Mouse (Mus musculus): ENCODE measurements around the gene Lnpep. TPM values are rescaled to one million over a fixed set of nuclear protein-coding genes. Genes with fewer than 3 reads are reported as not detected.
"Not testable (repeated sequence)": the region's sequence is repeated elsewhere in the genome, so short reads cannot be mapped to it uniquely, and the experiment has no call there.

Lnpep gene
- polyA plus RNA-seq, 1 experiment from 2014 or later, result 9.2 TPM

DNA sequence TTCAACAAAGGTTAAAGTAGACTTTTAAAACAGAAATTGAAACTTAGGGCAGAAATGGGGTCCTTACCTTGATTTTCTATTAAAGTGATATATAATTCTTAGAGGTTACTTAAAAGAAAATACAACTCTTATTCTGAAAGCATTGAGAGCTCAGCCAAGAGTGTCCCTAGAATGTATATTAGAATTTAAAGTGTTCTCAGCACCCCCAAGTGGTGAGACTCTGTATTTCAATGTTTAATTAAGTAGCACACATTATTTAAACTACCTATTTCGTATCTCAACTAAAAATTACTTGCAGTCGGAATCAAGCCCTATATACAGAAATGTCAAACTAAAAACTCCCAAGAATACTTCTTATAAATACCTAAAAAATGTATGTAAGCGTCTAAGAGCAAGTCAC is 57.8 kb downstream of the Lnpep start:
- no peak for ATAC-seq (ENCODE audit: insufficient read depth, low FRiP score, low read depth)

GRCm38 (mm10) chr17:17548958-17549357 is 75.9 kb downstream of the Lnpep start:
- no peak overlapping the region for H3K9ac ChIP-seq
- H3K9me3 ChIP-seq, result no peaks in the 10 kb centered on the region
- no peak overlapping the region for H3K4me2 ChIP-seq
- 0 out of 2 replicates have a peak, but pooled peaks cover 3% of the 10 kb centered on the region for H3K36me3 ChIP-seq
- WGBS, result 87% methylated on average over 3 of the region's 3 CpGs
- no peaks in the 10 kb centered on the region for H3K4me1 ChIP-seq
- H3K4me3 ChIP-seq (replicated peaks), result no peak overlapping the region
- no peak for ATAC-seq (ENCODE audit: insufficient read depth, low FRiP score, low read depth)
- no peaks in the 10 kb centered on the region for H3K27me3 ChIP-seq (replicated peaks)
- H3K27ac ChIP-seq, result no peak overlapping the region

More for the DNA sequence above, 57.8 kb downstream of the Lnpep start:
- no peak overlapping the region for H3K27ac ChIP-seq
- H3K27me3 ChIP-seq (replicated peaks), result no peaks in the 10 kb centered on the region
- WGBS, result 57% methylated on average over 3 of the region's 3 CpGs
- no peaks in the 10 kb centered on the region for H3K4me1 ChIP-seq
- no peak overlapping the region for H3K4me3 ChIP-seq (replicated peaks)
- H3K4me2 ChIP-seq, result no peak overlapping the region
- no peaks in the 10 kb centered on the region for H3K9me3 ChIP-seq
- peaks cover 7% of the 10 kb centered on the region for H3K36me3 ChIP-seq
- H3K9ac ChIP-seq, result no peak overlapping the region

DNA sequence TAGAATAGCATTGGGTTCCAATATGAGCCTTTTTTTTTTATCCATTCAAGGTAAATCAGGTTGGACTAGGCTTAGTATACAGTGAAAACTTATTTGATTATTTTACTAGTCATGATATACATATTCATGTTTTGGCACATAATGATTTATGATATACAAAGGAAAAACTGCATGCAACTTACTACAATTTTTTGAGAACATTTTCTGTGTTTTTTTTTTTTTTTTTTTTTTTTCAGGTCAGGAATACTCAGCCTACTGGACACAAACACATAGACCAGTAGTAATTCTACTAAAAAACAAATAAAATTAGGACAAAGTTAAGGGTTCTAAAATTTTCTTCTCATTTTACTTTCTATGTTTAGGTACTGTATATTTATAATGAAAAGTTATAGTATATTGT is 93.5 kb downstream of the Lnpep start:
- no peak overlapping the region for H3K4me2 ChIP-seq
- no peaks in the 10 kb centered on the region for H3K4me1 ChIP-seq
- no peak overlapping the region for H3K4me3 ChIP-seq (replicated peaks)
- peaks cover 25% of the 10 kb centered on the region; the same call in 1 of the 2 replicates for H3K36me3 ChIP-seq
- no peaks in the 10 kb centered on the region for H3K9me3 ChIP-seq
- ATAC-seq (ENCODE audit: insufficient read depth, low FRiP score, low read depth), result no peak
- no peak overlapping the region for H3K9ac ChIP-seq
- H3K27ac ChIP-seq, result no peak overlapping the region
- H3K27me3 ChIP-seq (replicated peaks), result no peaks in the 10 kb centered on the region

DNA sequence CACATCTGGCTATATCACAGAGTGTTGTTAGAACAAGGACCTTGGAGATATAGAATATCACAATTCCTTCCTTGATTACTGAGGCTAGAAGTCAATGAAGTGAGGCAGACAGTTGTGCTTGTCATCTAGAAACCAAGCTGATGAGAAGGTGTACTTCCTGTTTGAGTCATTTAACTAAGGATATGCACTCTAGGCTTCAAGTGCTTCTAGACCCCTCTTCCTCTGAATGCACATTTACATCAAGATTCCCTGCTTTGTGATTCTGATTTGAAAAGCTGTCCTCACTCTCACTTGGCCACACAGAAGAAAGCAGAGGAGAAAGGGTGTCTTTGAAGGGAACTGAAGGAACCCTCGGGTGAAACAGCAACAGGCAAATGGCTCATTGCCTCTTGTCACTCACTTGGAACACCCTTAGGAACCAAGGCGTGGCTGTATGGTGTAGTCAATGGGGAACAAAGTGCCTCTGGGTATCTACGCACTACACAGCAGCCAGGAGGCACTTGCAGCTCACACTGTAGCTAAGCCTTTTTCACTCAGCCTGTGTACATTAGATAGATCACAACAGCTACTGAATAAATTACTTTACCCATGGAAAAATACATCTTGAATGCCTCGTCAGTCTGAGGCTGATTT is 108.3 kb downstream of the Lnpep start:
- H3K27ac ChIP-seq, result no peak overlapping the region
- H3K27me3 ChIP-seq (replicated peaks), result no peaks in the 10 kb centered on the region
- no peak for ATAC-seq (ENCODE audit: insufficient read depth, low FRiP score, low read depth)
- H3K9me3 ChIP-seq, result no peaks in the 10 kb centered on the region
- no peaks in the 10 kb centered on the region for H3K36me3 ChIP-seq
- no peak overlapping the region for H3K4me2 ChIP-seq
- no peaks in the 10 kb centered on the region for H3K4me1 ChIP-seq
- no peak overlapping the region for H3K9ac ChIP-seq
- 68% methylated on average over 4 of the region's 4 CpGs for WGBS
- H3K4me3 ChIP-seq (replicated peaks), result no peak overlapping the region

DNA sequence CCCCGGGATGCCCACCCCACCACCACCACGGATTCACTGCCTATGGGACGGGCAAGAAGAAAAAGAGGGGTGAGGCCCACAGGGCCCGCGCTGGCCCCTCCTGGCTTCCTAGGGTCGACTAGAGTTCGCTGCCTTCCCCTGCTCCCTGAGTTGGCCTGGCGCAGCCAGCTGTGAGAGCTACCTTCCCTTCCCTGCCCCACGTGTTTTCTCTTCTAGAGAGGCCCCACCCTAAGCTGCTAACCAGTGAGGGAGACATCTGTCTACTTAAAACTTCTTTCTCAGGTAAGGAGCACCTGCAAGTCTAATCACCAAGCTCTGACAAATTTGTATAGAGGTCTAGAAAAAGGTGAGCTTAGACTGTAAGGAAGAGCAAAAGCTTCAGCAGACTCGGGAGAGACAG is 118.2 kb downstream of the Lnpep start:
- no peak overlapping the region for H3K9ac ChIP-seq
- no peaks in the 10 kb centered on the region for H3K4me1 ChIP-seq
- H3K4me2 ChIP-seq, result no peak overlapping the region
- no peak for ATAC-seq (ENCODE audit: insufficient read depth, low FRiP score, low read depth)
- WGBS, result 75% methylated on average over 10 of the region's 10 CpGs
- no peak overlapping the region for H3K27ac ChIP-seq
- no peaks in the 10 kb centered on the region for H3K27me3 ChIP-seq (replicated peaks)
- H3K36me3 ChIP-seq, result no peaks in the 10 kb centered on the region
- no peaks in the 10 kb centered on the region for H3K9me3 ChIP-seq
- H3K4me3 ChIP-seq (replicated peaks), result no peak overlapping the region

GRCm38 (mm10) chr17:17499278-17499677 is 125.6 kb downstream of the Lnpep start:
- no peak overlapping the region for H3K27ac ChIP-seq
- no peak for ATAC-seq (ENCODE audit: insufficient read depth, low FRiP score, low read depth)

GRCm38 (mm10) chr17:17498848-17499247 is 126.0 kb downstream of the Lnpep start:
- Histone ChIP-seq H3K27ac (no peak overlapping the region), H3K4me1 (no peaks in the 10 kb centered on the region), H3K9ac (no peak overlapping the region), H3K9me3 (no peaks in the 10 kb centered on the region), H3K4me2 (no peak overlapping the region), H3K27me3 (replicated peaks) (no peaks in the 10 kb centered on the region), H3K4me3 (replicated peaks) (no peak overlapping the region), H3K36me3 (no peaks in the 10 kb centered on the region)
- ATAC-seq (ENCODE audit: insufficient read depth, low FRiP score, low read depth), result no peak
- WGBS, result 23% methylated on average over 1 of the region's 1 CpGs

More at GRCm38 (mm10) chr17:17499278-17499677, 125.6 kb downstream of the Lnpep start:
- no peaks in the 10 kb centered on the region for H3K27me3 ChIP-seq (replicated peaks)
- 54% methylated on average over 3 of the region's 3 CpGs for WGBS
- no peak overlapping the region for H3K4me3 ChIP-seq (replicated peaks)
- H3K4me2 ChIP-seq, result no peak overlapping the region
- no peaks in the 10 kb centered on the region for H3K9me3 ChIP-seq
- no peaks in the 10 kb centered on the region for H3K4me1 ChIP-seq
- H3K9ac ChIP-seq, result no peak overlapping the region
- H3K36me3 ChIP-seq, result no peaks in the 10 kb centered on the region

DNA sequence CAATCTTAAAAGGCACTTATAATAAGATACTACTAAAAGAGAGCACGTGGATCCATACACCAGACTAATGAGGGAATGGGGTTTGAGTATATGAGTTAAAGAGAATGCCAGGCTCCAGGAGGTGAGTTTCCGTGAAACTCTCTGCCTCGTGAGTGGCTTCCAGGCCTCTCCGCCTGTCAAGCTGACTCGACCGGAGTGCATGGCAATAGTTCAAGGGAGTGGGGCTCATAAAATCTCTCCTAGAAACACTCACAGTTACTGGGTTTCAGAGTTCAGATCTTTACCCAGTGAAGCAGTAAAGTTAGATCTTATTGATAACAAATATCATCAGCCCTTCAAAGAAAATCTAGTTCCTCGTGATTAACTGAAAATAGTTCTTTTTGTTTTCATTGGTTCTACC is 128.1 kb downstream of the Lnpep start:
- no peaks in the 10 kb centered on the region for H3K9me3 ChIP-seq
- no peak overlapping the region for H3K9ac ChIP-seq
- no peak for ATAC-seq (ENCODE audit: insufficient read depth, low FRiP score, low read depth)
- 92% methylated on average over 7 of the region's 7 CpGs for WGBS
- H3K36me3 ChIP-seq, result no peaks in the 10 kb centered on the region
- H3K27ac ChIP-seq, result no peak overlapping the region
- no peaks in the 10 kb centered on the region for H3K27me3 ChIP-seq (replicated peaks)
- H3K4me2 ChIP-seq, result no peak overlapping the region
- no peak overlapping the region for H3K4me3 ChIP-seq (replicated peaks)
- H3K4me1 ChIP-seq, result no peaks in the 10 kb centered on the region

DNA sequence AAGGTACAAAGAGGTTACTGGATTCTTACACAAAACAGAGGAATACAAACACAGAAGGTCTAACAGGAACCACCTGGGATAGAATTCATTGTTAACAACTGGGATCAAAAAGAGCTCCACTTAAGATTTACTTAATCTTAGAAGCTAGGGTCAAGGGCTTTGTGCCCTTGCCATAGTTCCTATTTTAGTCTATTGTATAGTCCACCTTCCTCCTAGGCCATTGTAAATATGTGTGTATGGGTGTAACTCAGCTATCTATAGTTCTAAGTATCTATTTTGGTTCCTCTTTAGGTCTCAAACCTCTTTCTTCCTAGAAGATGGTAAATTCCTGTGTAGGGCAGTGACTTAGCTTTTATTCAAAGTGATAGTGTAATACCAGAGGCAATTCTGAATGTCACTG is 128.6 kb downstream of the Lnpep start:
- H3K4me2 ChIP-seq; H3K27me3 ChIP-seq (replicated peaks); H3K9me3 ChIP-seq; ATAC-seq (ENCODE audit: insufficient read depth, low FRiP score, low read depth); H3K27ac ChIP-seq; H3K4me3 ChIP-seq (replicated peaks); H3K36me3 ChIP-seq; H3K9ac ChIP-seq; H3K4me1 ChIP-seq: not testable (repeated sequence)

- no peak overlapping the region for H3K27ac ChIP-seq
- 75% methylated on average over 8 of the region's 8 CpGs for WGBS
- H3K27me3 ChIP-seq (replicated peaks), result no peaks in the 10 kb centered on the region
- H3K36me3 ChIP-seq, result no peaks in the 10 kb centered on the region
- no peaks in the 10 kb centered on the region for H3K9me3 ChIP-seq
- H3K4me1 ChIP-seq, result peaks cover 4% of the 10 kb centered on the region; the same call in 1 of the 2 replicates
- H3K4me2 ChIP-seq, result no peak overlapping the region
- no peak overlapping the region for H3K4me3 ChIP-seq (replicated peaks)
- ATAC-seq (ENCODE audit: insufficient read depth, low FRiP score, low read depth), result no peak
- H3K9ac ChIP-seq, result no peak overlapping the region
These were observed 132.7 kb downstream of the Lnpep start for GRCm38 (mm10) chr17:17492116-17492515.

DNA sequence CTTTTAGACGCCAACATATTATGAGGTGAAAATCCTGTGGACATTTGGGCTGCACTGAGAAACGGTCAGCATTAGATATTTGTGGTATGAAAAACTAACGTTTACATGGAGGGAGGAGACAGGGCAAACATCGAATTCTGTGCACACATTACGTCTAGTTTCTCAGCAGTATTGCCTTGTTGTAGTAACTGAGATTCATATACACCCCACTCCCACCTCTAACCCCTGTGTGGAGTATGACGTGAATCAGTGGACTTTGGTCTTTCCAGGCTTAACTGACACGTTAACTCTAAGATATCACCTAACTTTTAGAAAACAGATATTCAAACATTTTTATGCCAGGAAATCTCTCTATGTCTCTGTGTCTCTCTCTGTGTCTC is 133.2 kb downstream of the Lnpep start:
- Histone ChIP-seq H3K27me3 (replicated peaks) (no peaks in the 10 kb centered on the region), H3K9ac (no peak overlapping the region), H3K4me3 (replicated peaks) (no peak overlapping the region), H3K4me2 (peak overlapping the region; percentile 22), H3K4me1 (peaks cover 4% of the 10 kb centered on the region; the same call in 1 of the 2 replicates), H3K27ac (no peak overlapping the region), H3K36me3 (no peaks in the 10 kb centered on the region), H3K9me3 (no peaks in the 10 kb centered on the region)
- 33% methylated on average over 7 of the region's 7 CpGs for WGBS
- peak; percentile 35; the same call in 1 of the 2 replicates for ATAC-seq (ENCODE audit: insufficient read depth, low FRiP score, low read depth)

GRCm38 (mm10) chr17:17490820-17491621 is 133.8 kb downstream of the Lnpep start:
- H3K4me3 ChIP-seq (replicated peaks), result no peak overlapping the region
- no peaks in the 10 kb centered on the region for H3K36me3 ChIP-seq
- H3K4me2 ChIP-seq, result peak overlapping the region; percentile 22
- H3K4me1 ChIP-seq, result peaks cover 4% of the 10 kb centered on the region; the same call in 1 of the 2 replicates
- no peak overlapping the region for H3K9ac ChIP-seq
- ATAC-seq (ENCODE audit: insufficient read depth, low FRiP score, low read depth), result peak; percentile 78
- 35% methylated on average over 14 of the region's 15 CpGs for WGBS
- no peaks in the 10 kb centered on the region for H3K27me3 ChIP-seq (replicated peaks)
- H3K9me3 ChIP-seq, result no peaks in the 10 kb centered on the region
- peak overlapping the region; percentile 21; the same call in 1 of the 2 replicates for H3K27ac ChIP-seq
